Mouse (Mus musculus) lung, adult 2 months (tissue): ENCODE results near the gene Ildr1. TPM values are rescaled to one million over a fixed set of nuclear protein-coding genes. Genes with fewer than 3 reads are reported as not detected.

Source experiments
- DNase-seq: peaks from one replicate; pipeline ENCODE4 v3.0.0; 2022
- H3K4me1 ChIP-seq: fragments of 200-500 bp; 2 replicates; pipeline ENCODE4 v1.6.1; 2011; ENCODE audit warnings: low read length; ENCODE audit not compliant: control insufficient read depth, insufficient read depth
- H3K4me3 ChIP-seq: fragments of 200-500 bp; replicated peaks from 2 replicates; pipeline ENCODE3; 2011; ENCODE audit warnings: low read depth, mild to moderate bottlenecking, control low read depth, low read length; ENCODE audit errors: extremely low read depth
- CTCF ChIP-seq: fragments of 200-500 bp; IDR thresholded peaks from 2 replicates; pipeline ENCODE4 v1.5.1; 2011; ENCODE audit warnings: mild to moderate bottlenecking, low read length, control low read depth; ENCODE audit not compliant: insufficient read depth
- POLR2A ChIP-seq: fragments of 200-500 bp; IDR thresholded peaks from 2 replicates; pipeline ENCODE4 v1.6.1; 2011; ENCODE audit warnings: low read depth, mild to moderate bottlenecking, control low read depth, low read length, borderline replicate concordance; ENCODE audit errors: extremely low read depth
- WGBS: fragments of 180-500 bp; shearing (Covaris S2); methylation state at CpG from one replicate; pipeline ENCODE4 v1.1.7; 2018; 5-methylcytosine and 5-hydroxymethylcytosine counted together
- polyA plus RNA-seq: library from polyadenylated mRNA; depleted of rRNA; stranded (reverse); fragments of >200 nt; gene quantifications from 2 replicates; pipeline ENCODE4 v1.2.3, GENCODE M21; 2012

Gene Ildr1
- polyA plus RNA-seq, 1 experiment = 14.8 TPM

GRCm38 (mm10) chr16:36666448-36667017, 27.2 kb upstream of the Ildr1 start:
- DNase-seq = no peak
- Histone ChIP-seq H3K4me3 (no peak overlapping the region), H3K4me1 (no peaks in the 10 kb centered on the region)
- WGBS = 77% methylated on average over 10 of the region's 10 CpGs
- no peak for TF ChIP-seq CTCF
- TF ChIP-seq POLR2A = no peak

DNA sequence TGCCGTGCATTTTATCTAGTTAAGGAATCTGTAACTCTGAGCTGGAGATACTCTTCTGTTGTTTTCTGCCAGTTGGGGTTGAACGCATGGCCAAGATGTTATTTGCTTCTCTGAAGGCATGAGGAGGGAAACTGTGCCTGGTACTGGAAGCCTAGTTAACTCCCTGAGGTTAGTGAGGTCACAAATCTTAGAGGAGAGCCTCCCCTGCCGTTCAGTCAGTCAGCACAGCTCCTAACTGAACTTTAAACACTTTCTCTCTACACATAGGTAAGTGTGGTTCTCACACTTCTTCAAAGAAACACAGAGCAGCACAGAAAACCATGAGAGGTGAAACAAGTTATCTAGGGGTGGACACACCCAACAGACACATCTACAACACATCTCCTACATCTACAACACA, 23.2 kb upstream of the Ildr1 start:
- Histone ChIP-seq H3K4me1 (no peaks in the 10 kb centered on the region; the same call in 1 of the 2 replicates), H3K4me3 (no peak overlapping the region)
- no peak for TF ChIP-seq CTCF
- 70% methylated on average over 3 of the region's 3 CpGs for WGBS
- no peak for DNase-seq

DNA sequence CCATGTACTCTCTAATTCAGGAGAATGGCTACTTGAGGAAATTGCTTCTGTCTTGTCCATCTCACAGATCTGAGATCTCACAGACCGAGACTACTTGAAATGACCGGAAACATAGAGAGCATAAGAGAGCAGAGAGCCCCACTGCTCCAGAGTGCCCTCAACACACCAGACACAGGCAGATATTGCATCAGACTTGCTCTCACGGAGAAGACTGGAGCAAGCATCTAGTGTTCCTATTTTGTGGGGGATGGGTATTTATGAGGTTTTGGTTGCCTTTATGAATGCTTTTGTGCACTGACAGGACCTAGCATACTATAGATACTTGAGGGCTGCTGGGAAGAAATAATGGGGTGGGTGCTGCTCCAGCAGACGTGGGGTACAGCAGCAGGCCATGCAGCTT, 20.6 kb upstream of the Ildr1 start:
- TF ChIP-seq POLR2A (no peak), CTCF (no peak)
- WGBS = 79% methylated on average over 4 of the region's 4 CpGs
- Histone ChIP-seq H3K4me3 (no peak overlapping the region), H3K4me1 (no peaks in the 10 kb centered on the region; the same call in 1 of the 2 replicates)
- DNase-seq = no peak

DNA sequence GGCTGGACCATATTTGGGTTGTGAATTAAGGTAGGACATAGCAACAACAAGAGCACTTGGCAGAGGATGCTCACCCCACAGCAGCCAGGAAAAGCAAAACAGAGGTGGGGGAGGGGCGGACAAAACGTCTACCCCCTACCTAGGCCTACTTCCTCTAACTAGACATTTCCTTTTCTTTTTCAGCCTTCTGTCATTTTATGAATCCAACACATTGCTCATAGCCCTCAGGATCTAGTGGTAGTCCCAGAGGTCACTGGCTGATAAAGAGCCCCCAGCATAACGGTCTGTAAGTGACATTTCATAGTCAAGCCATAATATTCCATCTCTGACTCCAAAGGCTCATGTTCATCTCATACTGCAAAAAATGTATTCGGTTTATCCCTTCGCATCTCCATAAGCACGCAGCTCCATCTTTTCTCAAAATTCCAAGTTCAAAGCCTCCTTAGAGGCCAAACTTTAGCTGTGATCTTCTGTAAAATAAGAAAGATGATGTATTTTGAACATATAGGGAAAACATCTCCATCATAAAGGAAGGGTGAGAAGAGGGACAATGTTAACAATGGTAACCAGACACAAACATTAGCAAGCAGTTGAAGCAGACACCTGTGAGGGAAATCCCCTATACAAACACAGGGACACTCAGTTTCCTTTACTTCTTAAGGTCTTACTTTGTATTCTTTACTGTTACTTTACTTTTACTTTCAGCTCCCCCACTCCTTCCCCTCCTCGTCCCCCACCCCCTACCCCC, 19.1 kb upstream of the Ildr1 start:
- H3K4me1 ChIP-seq = no peaks in the 10 kb centered on the region; the same call in 1 of the 2 replicates
- TF ChIP-seq CTCF (no peak), POLR2A (no peak)
- no peak for DNase-seq
- 58% methylated on average over 7 of the region's 7 CpGs for WGBS
- no peak overlapping the region for H3K4me3 ChIP-seq

DNA sequence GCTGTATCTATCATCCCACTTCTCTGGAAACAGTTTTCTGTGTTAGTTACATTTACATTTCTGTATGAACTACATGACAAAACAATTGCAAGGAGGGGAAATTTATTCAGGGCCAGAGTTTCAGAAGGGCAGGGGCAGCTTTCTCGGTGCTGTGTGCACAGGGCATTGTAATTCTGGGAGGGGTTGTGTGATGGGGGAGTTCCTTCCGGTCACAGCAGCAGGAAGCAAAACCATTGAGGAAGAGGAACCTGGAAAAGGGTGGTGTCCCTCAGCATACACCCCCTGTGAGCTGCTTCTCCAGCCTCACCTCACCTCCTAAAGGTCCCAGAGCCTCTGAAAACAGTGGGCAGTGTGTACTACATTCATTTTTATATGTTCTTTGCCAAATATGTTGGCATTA, 18.5 kb upstream of the Ildr1 start:
- no peak overlapping the region for H3K4me3 ChIP-seq
- TF ChIP-seq POLR2A (no peak), CTCF (no peak)
- 20% methylated on average over 2 of the region's 2 CpGs for WGBS
- DNase-seq = no peak
- no peaks in the 10 kb centered on the region; the same call in 1 of the 2 replicates for H3K4me1 ChIP-seq

DNA sequence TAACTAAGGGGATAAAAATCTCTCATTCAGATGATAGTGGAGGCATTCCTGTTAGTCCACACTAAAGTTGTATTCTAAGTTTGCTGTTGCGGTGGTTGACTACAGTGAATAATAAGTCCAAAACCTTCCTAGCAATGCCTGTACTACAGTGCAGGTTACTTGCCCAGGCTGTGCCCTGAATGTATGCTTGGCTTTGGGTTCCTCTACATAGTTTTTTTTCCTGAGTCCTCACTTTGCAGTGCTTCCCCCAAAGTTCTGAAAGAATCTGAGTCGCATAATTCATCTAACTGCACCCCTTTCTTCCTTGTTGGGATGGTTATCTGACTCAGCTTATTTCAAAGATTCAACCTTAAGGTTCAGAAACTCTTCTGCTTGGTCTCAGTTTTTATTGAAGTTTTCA, 17.9 kb upstream of the Ildr1 start:
- WGBS = 90% methylated on average over 2 of the region's 2 CpGs
- no peak for DNase-seq
- no peak overlapping the region for H3K4me3 ChIP-seq
- no peaks in the 10 kb centered on the region; the same call in 1 of the 2 replicates for H3K4me1 ChIP-seq
- TF ChIP-seq CTCF (no peak), POLR2A (no peak)

GRCm38 (mm10) chr16:36681829-36682228, 11.9 kb upstream of the Ildr1 start:
- Histone ChIP-seq H3K4me3 (no peak overlapping the region), H3K4me1 (no peaks in the 10 kb centered on the region)
- TF ChIP-seq POLR2A = no peak
- no peak for TF ChIP-seq CTCF
- no peak for DNase-seq
- WGBS = 92% methylated on average over 3 of the region's 3 CpGs

DNA sequence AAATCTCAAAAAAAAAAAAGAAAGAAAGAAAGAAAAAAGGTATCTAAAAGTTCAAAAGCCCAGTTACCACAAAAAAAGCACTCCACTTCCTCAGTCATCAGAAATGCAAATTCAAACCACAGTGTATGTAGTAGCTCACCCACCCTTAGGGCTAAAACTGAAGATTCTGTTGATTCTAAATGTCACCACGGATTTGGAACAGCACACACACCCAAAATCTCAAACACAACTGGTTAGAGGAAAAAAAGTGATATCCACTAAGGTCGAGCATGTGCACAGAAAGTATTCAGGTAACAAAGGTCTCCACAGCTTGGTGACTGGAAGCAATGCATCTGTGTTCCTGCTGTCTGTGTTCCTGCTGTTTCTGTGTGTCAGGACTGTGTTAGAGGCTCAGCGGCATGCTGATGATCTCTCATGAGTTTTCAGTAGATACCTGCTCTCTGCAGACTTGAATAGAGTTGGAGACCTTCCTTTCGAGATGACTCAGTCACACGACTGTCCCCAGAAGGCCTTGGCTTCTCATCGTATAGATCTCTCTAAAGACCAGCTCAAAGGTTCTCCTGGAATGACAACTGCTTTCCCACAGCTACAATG, 9.4 kb upstream of the Ildr1 start:
- Histone ChIP-seq H3K4me3 (no peak overlapping the region), H3K4me1 (no peaks in the 10 kb centered on the region)
- no peak for DNase-seq
- WGBS = 68% methylated on average over 6 of the region's 6 CpGs
- TF ChIP-seq POLR2A (no peak), CTCF (no peak)

GRCm38 (mm10) chr16:36688076-36688475, 5.7 kb upstream of the Ildr1 start:
- DNase-seq = no peak
- Histone ChIP-seq H3K4me3 (no peak overlapping the region), H3K4me1 (no peaks in the 10 kb centered on the region)
- no peak for TF ChIP-seq POLR2A
- TF ChIP-seq CTCF = no peak
- 95% methylated on average over 2 of the region's 2 CpGs for WGBS

DNA sequence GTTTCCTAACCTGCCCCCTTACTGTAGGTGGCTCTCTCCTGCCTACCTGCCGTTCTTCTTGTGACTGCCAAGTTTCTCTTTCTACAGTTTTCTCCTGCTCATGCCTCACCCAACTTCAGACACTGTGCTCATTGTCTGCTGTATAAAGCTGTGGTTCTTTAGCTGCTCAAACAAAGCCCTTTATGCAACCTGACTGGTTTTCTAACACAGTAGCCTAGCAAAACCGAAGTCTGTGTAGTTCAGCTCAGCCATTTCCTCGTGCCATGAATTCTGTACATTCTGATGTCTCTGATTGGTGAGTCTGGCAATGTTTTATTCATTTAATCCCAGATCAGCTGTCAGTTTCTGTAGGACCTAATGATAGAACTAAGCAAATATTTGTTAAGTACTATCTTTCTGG, 2.3 kb upstream of the Ildr1 start:
- WGBS = 60% methylated on average over 3 of the region's 3 CpGs
- no peak for DNase-seq
- no peaks in the 10 kb centered on the region for H3K4me1 ChIP-seq
- TF ChIP-seq CTCF = no peak
- TF ChIP-seq POLR2A = no peak
- no peak overlapping the region for H3K4me3 ChIP-seq
